Mouse (Mus musculus) hindbrain, embryonic 15.5 days (tissue): ENCODE measurements around the gene Cplx3. TPM values are rescaled to one million over a fixed set of nuclear protein-coding genes. Genes with fewer than 3 reads are reported as not detected.

Experiments
- ATAC-seq: fragments of 200-750 bp; cut with Nextera tagmentation; 2 replicates; pipeline ENCODE4 v1.8.0; 2017; ENCODE audit warnings: low read depth, moderate number of reproducible peaks, moderate TSS enrichment; ENCODE audit not compliant: low FRiP score
- H3K27ac ChIP-seq: fragments of 300-500 bp; sonication (generic); replicated peaks from 2 replicates; pipeline ENCODE4 v1.5.1; 2015; ENCODE audit warnings: mild to moderate bottlenecking, inconsistent platforms
- H3K27me3 ChIP-seq: fragments of 300-500 bp; sonication (generic); 2 replicates; pipeline ENCODE4 v1.6.1; 2015; ENCODE audit warnings: control low read depth, inconsistent platforms
- H3K36me3 ChIP-seq: fragments of 300-500 bp; sonication (generic); 2 replicates; pipeline ENCODE4 v1.6.1; 2015; ENCODE audit warnings: control low read depth, inconsistent platforms
- H3K4me1 ChIP-seq: fragments of 300-500 bp; sonication (generic); replicated peaks from 2 replicates; pipeline ENCODE4 v1.6.1; 2015; ENCODE audit warnings: control low read depth, inconsistent platforms
- H3K4me2 ChIP-seq: fragments of 300-500 bp; sonication (generic); 2 replicates; pipeline ENCODE4 v1.6.1; 2015; ENCODE audit warnings: moderate library complexity, mild to moderate bottlenecking, inconsistent platforms
- H3K4me3 ChIP-seq: fragments of 300-500 bp; sonication (generic); 2 replicates; pipeline ENCODE4 v1.5.1; 2015; ENCODE audit warnings: mild to moderate bottlenecking, inconsistent platforms
- H3K9ac ChIP-seq: fragments of 300-500 bp; sonication (generic); 2 replicates; pipeline ENCODE4 v1.6.1; 2015; ENCODE audit warnings: inconsistent platforms
- H3K9me3 ChIP-seq: fragments of 300-500 bp; sonication (generic); 2 replicates; pipeline ENCODE4 v1.6.1; 2016; ENCODE audit warnings: control low read depth, inconsistent platforms
- WGBS: fragments of 180-500 bp; shearing (Covaris S2); methylation state at CpG from one replicate; pipeline ENCODE4 v1.1.7; 2015; 5-methylcytosine and 5-hydroxymethylcytosine counted together
- polyA plus RNA-seq: library from polyadenylated mRNA; unstranded; fragments of >200 nt; fragmentation: Nextera tagmentation; extraction: Ambion mirVana; gene quantifications from 2 replicates; pipeline ENCODE4 v1.2.1, GENCODE M21; 2015

Cplx3 gene
- polyA plus RNA-seq, 1 experiment from 2014 or later = 0.19 TPM

GRCm38 (mm10) chr9:57637272-57637671, 31.2 kb upstream of the Cplx3 start:
- no peak overlapping the region for H3K4me3 ChIP-seq
- WGBS = 75% methylated on average over 3 of the region's 3 CpGs
- no peaks in the 10 kb centered on the region for H3K36me3 ChIP-seq
- H3K27me3 ChIP-seq = no peaks in the 10 kb centered on the region
- H3K9ac ChIP-seq = no peak overlapping the region
- H3K4me2 ChIP-seq = no peak overlapping the region
- ATAC-seq = no peak
- 0 out of 2 replicates have a peak overlapping the region, but pooled peaks have one; percentile 53 for H3K27ac ChIP-seq
- H3K4me1 ChIP-seq = peaks cover 68% of the 10 kb centered on the region
- H3K9me3 ChIP-seq = no peaks in the 10 kb centered on the region

GRCm38 (mm10) chr9:57633481-57634024, 27.5 kb upstream of the Cplx3 start:
- no peak overlapping the region for H3K9ac ChIP-seq
- ATAC-seq = no peak
- no peaks in the 10 kb centered on the region for H3K27me3 ChIP-seq
- peaks cover 33% of the 10 kb centered on the region for H3K4me1 ChIP-seq
- 48% methylated on average over 4 of the region's 4 CpGs for WGBS
- H3K4me3 ChIP-seq = no peak overlapping the region
- peaks cover 16% of the 10 kb centered on the region for H3K36me3 ChIP-seq
- no peak overlapping the region for H3K27ac ChIP-seq
- no peaks in the 10 kb centered on the region for H3K9me3 ChIP-seq
- no peak overlapping the region for H3K4me2 ChIP-seq

GRCm38 (mm10) chr9:57629118-57629874, 23.2 kb upstream of the Cplx3 start:
- H3K27me3 ChIP-seq = no peaks in the 10 kb centered on the region
- peak; percentile 59; the same call in 1 of the 2 replicates for ATAC-seq
- H3K27ac ChIP-seq = no peak overlapping the region
- H3K4me3 ChIP-seq = no peak overlapping the region
- no peak overlapping the region for H3K4me2 ChIP-seq
- H3K4me1 ChIP-seq = peaks cover 13% of the 10 kb centered on the region
- WGBS = 77% methylated on average over 14 of the region's 14 CpGs
- H3K9me3 ChIP-seq = no peaks in the 10 kb centered on the region
- no peak overlapping the region for H3K9ac ChIP-seq
- peaks cover 52% of the 10 kb centered on the region for H3K36me3 ChIP-seq

- peaks cover 52% of the 10 kb centered on the region for H3K36me3 ChIP-seq
- WGBS = 94% methylated on average over 12 of the region's 12 CpGs
- no peaks in the 10 kb centered on the region for H3K27me3 ChIP-seq
- peaks cover 7% of the 10 kb centered on the region for H3K4me1 ChIP-seq
- H3K4me3 ChIP-seq = no peak overlapping the region
- ATAC-seq = no peak
- no peaks in the 10 kb centered on the region for H3K9me3 ChIP-seq
- no peak overlapping the region for H3K27ac ChIP-seq
- H3K4me2 ChIP-seq = no peak overlapping the region
- H3K9ac ChIP-seq = no peak overlapping the region
These were observed 22.6 kb upstream of the Cplx3 start for GRCm38 (mm10) chr9:57628717-57629116.

GRCm38 (mm10) chr9:57627892-57628291, 21.8 kb upstream of the Cplx3 start:
- no peak overlapping the region for H3K4me3 ChIP-seq

GRCm38 (mm10) chr9:57627191-57627590, 21.1 kb upstream of the Cplx3 start:
- H3K27me3 ChIP-seq = no peaks in the 10 kb centered on the region
- H3K9me3 ChIP-seq = no peaks in the 10 kb centered on the region
- 92% methylated on average over 17 of the region's 17 CpGs for WGBS
- H3K9ac ChIP-seq = no peak overlapping the region
- no peak overlapping the region for H3K4me3 ChIP-seq
- no peak overlapping the region for H3K27ac ChIP-seq
- peaks cover 52% of the 10 kb centered on the region for H3K36me3 ChIP-seq
- 0 out of 2 replicates have a peak, but pooled peaks cover 3% of the 10 kb centered on the region for H3K4me1 ChIP-seq
- ATAC-seq = no peak
- H3K4me2 ChIP-seq = no peak overlapping the region

More at GRCm38 (mm10) chr9:57627892-57628291, 21.8 kb upstream of the Cplx3 start:
- Histone ChIP-seq H3K27me3 (no peaks in the 10 kb centered on the region), H3K27ac (no peak overlapping the region), H3K4me2 (no peak overlapping the region), H3K9me3 (no peaks in the 10 kb centered on the region), H3K36me3 (peaks cover 52% of the 10 kb centered on the region), H3K9ac (no peak overlapping the region), H3K4me1 (0 out of 2 replicates have a peak, but pooled peaks cover 3% of the 10 kb centered on the region)
- WGBS = 94% methylated on average over 11 of the region's 11 CpGs
- no peak for ATAC-seq

GRCm38 (mm10) chr9:57625674-57626500, 19.8 kb upstream of the Cplx3 start:
- Histone ChIP-seq H3K27me3 (no peaks in the 10 kb centered on the region), H3K4me2 (no peak overlapping the region), H3K9ac (no peak overlapping the region), H3K4me3 (no peak overlapping the region), H3K36me3 (peaks cover 52% of the 10 kb centered on the region), H3K9me3 (no peaks in the 10 kb centered on the region), H3K27ac (no peak overlapping the region), H3K4me1 (0 out of 2 replicates have a peak, but pooled peaks cover 3% of the 10 kb centered on the region)
- ATAC-seq = no peak
- WGBS = 58% methylated on average over 15 of the region's 15 CpGs

- H3K9ac ChIP-seq = no peak overlapping the region
- no peak overlapping the region for H3K4me3 ChIP-seq
- H3K9me3 ChIP-seq = no peaks in the 10 kb centered on the region
- no peaks in the 10 kb centered on the region for H3K27me3 ChIP-seq
- no peak overlapping the region for H3K4me2 ChIP-seq
- H3K27ac ChIP-seq = no peak overlapping the region
- no peaks in the 10 kb centered on the region for H3K4me1 ChIP-seq
- H3K36me3 ChIP-seq = peaks cover 42% of the 10 kb centered on the region
- no peak for ATAC-seq
- 88% methylated on average over 7 of the region's 7 CpGs for WGBS
These were observed 18.2 kb upstream of the Cplx3 start for GRCm38 (mm10) chr9:57624295-57624694.

- no peaks in the 10 kb centered on the region for H3K27me3 ChIP-seq
- no peak within 1 kb of the TSS for H3K4me2 ChIP-seq
- H3K4me3 ChIP-seq = no peak within 1 kb of the TSS
- peaks cover 11% of the 10 kb centered on the region for H3K36me3 ChIP-seq
- no peak for ATAC-seq
- no peak within 1 kb of the TSS for H3K27ac ChIP-seq
- no peaks in the 10 kb centered on the region for H3K9me3 ChIP-seq
- no peaks in the 10 kb centered on the region for H3K4me1 ChIP-seq
- H3K9ac ChIP-seq = no peak within 1 kb of the TSS
- WGBS = 97% methylated on average over 5 of the region's 5 CpGs
These were observed 14.6 kb upstream of the Cplx3 start, which contains the start of gene Lman1l for GRCm38 (mm10) chr9:57620674-57621073. TSS of gene Lman1l (minus strand) at chr9:57620774.

- Histone ChIP-seq H3K4me3 (no peak overlapping the region), H3K36me3 (no peaks in the 10 kb centered on the region), H3K9me3 (no peaks in the 10 kb centered on the region), H3K4me1 (no peaks in the 10 kb centered on the region), H3K9ac (no peak overlapping the region), H3K27ac (no peak overlapping the region), H3K27me3 (no peaks in the 10 kb centered on the region), H3K4me2 (no peak overlapping the region)
- ATAC-seq = no peak
- WGBS = 84% methylated on average over 8 of the region's 8 CpGs
These were observed 12.8 kb upstream of the Cplx3 start for GRCm38 (mm10) chr9:57618854-57619253.

- no peaks in the 10 kb centered on the region for H3K27me3 ChIP-seq
- no peaks in the 10 kb centered on the region for H3K36me3 ChIP-seq
- no peak overlapping the region for H3K4me3 ChIP-seq
- H3K27ac ChIP-seq = no peak overlapping the region
- H3K4me2 ChIP-seq = no peak overlapping the region
- no peaks in the 10 kb centered on the region for H3K4me1 ChIP-seq
- ATAC-seq = no peak
- no peaks in the 10 kb centered on the region for H3K9me3 ChIP-seq
- no peak overlapping the region for H3K9ac ChIP-seq
- WGBS = 88% methylated on average over 8 of the region's 8 CpGs
These were observed 11.6 kb upstream of the Cplx3 start for GRCm38 (mm10) chr9:57617556-57618169.
